Mouse (Mus musculus) A20 (cell line): Measurements from ENCODE around the gene Adamtsl5.

Experiments used
- DNase-seq: peaks from one replicate; pipeline ENCODE4 v3.0.0-alpha.2; 2011; ENCODE audit warnings: low read depth, low spot score

Adamtsl5 gene

GRCm38 (mm10) chr10:80295618-80296425 is 52.4 kb downstream of the Adamtsl5 start, which contains the start of gene Apc2:
TSS of gene Apc2 (plus strand) at chr10:80295977.
- peak; percentile 74 for DNase-seq

DNA sequence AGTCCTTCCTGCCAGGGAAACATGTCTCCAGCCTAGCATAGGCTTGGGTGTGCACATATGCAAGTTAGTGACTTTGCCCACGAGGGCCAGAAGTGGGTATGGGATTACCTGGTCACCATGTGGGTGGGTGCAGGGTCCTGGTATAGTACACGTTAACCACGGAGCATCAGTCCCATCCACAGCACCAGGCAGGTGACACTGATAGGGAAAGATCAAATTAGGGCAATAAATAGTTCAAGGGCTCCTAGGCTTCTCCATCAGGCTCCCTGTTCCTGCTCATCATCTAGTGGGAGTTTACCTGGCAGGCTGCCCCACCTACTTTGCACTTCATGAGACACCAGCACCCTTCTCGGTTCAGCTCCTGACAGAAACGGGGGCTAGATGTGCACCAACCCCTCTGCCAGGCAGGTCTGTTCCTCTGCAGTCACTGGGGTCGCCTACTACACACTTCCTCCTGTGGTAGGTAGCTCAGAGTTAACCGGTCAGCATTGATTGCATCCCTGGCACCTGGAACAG is 53.4 kb downstream of the Adamtsl5 start:
- peak; percentile 46 for DNase-seq

- DNase-seq: no peak
Observed at GRCm38 (mm10) chr10:80294311-80294710, 53.9 kb downstream of the Adamtsl5 start.

- DNase-seq: peak; percentile 43
Observed at GRCm38 (mm10) chr10:80293325-80293724, 54.9 kb downstream of the Adamtsl5 start.

DNA sequence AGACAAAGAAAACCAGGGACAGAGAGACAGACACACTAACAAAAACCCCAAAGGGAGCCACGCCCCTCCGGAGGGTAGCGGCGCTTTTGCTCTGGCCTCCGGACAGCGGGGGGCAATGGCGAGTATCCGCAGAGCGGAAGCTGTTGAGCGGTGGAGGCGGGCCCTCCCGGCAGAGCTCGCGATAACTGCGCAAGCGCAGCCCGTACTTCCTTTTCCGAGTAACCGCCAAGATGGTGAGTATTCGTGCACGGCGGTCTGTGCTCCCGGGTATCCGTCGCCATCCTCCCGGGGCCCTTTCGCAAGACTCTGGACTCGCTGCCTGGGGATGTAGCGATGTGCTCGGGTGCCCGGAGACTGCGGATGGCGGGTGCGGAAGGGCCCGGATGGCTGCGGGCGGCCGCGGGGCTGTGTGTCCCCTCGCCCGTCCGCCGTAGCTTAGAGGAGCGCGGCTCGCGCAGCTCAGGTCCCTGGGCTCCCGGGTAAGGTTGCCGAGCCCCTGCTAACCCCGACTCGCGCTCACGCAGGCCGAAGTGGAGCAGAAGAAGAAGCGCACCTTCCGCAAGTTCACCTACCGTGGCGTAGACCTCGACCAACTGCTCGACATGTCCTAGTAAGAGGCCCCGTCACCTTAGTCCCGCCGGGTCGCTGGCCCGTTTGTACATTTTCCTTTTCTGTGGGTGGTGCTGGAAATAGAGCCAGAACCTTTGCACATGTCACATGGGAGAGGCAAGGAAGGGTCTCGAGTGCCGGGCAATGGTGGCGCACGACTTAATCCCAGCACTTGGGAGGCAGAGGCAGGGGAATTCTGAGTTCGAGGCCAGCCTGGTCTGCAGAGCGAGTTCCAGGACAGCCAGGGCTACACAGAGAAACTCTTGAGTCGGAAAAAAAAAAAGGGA is 55.7 kb downstream of the Adamtsl5 start, which contains the start of gene Rps15:
TSS of gene Rps15 (plus strand) at position 203 of the 896 bp plus-strand sequence.
- peak; percentile 97 for DNase-seq
